Mouse (Mus musculus) erythroblast, embryonic 14.5 days (primary cell): ENCODE results near the gene Nxf1.

Experiments used
- GATA1 ChIP-seq: IDR thresholded peaks from 2 replicates; pipeline ENCODE4 v1.6.1; 2012; ENCODE audit warnings: low read length, inconsistent platforms, mixed read lengths
- TAL1 ChIP-seq: IDR thresholded peaks from 3 replicates; pipeline ENCODE4 v1.6.1; 2012; ENCODE audit warnings: low read length, inconsistent platforms, mixed read lengths

GRCm38 (mm10) chr19:8723574-8724346 is 33.1 kb upstream of the Nxf1 start:
- TF ChIP-seq TAL1 (no peak), GATA1 (no peak)
